Mouse (Mus musculus) spleen, postnatal 4 days (tissue): ENCODE data around the gene M1ap.
A peak's percentile ranks its signal among the peaks of the same experiment; 100 is the strongest.

Source experiments
- DNase-seq, 2 experiments: peaks; one replicate each; pipeline ENCODE4 v3.0.0; 2022; ENCODE audit warnings: low spot score in 2 of 2

M1ap gene

DNA sequence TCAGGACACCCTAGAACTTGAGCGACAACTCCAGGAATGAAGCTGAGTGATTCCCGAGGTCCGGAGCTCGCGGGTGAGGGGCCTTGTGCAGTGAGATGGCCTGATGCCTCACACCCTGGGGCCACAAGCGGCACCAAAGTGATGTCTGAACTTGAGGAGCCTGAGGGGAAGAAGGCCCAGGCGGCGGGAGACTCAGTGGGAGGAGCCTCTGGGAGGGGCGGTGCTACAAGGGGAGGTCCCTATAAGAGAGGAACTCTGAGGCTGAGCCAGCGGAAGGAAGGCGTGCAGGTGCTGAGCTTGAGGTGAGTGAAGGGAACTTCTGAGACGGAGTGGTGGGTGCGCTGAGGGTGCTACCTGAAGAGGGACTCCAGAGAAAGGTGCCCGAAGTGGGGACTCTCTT lies at the start of gene M1ap:
TSS of gene M1ap (plus strand) at position 252 of the 400 bp plus-strand sequence.
- DNase-seq: peak in 1 of 2 experiments; percentile 16

DNA sequence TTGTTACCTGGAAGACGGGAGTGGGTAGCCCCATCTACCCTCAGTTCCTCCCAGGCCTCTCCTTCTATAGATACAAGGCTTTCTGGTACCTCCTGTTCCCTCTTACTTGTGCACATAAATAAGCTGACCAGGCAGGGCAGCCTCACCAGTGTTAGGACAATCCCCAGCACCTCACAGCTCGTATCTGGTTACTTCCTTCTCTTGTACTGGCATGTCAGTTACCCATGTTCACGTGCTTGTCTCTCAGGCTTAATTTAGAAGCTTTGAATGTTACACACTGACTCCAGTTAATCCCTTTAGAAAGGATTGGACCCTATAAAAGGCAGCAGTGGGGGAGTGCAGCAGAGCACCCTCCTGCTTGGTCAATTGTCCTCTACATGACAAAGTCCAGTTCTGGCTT lies 49.4 kb upstream of the M1ap start:
- DNase-seq: no peak

GRCm38 (mm10) chr6:82898227-82898626 lies 48.5 kb upstream of the M1ap start:
- DNase-seq: no peak

- DNase-seq: no peak
These were observed 48.0 kb upstream of the M1ap start for GRCm38 (mm10) chr6:82898745-82899144.

GRCm38 (mm10) chr6:82902559-82902958 lies 44.1 kb upstream of the M1ap start:
- DNase-seq: no peak

- no peak for DNase-seq
These were observed 39.7 kb upstream of the M1ap start for GRCm38 (mm10) chr6:82906985-82907384.

DNA sequence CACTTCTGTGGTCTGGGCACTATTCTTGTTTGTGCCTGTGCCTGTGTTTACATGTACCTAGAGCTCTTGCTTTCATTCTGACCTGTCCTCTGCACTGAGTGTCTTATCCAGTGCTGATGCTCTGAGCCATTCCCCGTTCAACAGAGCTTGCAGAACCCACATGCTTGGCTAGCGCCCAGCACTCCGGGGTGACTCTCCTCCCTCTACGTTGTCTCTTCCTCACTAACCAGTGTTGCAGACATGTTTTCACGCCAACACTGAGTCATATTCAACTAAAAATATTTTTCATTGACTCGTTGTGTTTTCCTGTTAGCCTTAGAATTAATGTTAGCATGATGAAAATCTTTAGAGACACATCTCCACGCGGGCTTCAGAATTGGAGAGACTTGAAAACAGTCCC lies 38.7 kb upstream of the M1ap start:
- no peak for DNase-seq

DNA sequence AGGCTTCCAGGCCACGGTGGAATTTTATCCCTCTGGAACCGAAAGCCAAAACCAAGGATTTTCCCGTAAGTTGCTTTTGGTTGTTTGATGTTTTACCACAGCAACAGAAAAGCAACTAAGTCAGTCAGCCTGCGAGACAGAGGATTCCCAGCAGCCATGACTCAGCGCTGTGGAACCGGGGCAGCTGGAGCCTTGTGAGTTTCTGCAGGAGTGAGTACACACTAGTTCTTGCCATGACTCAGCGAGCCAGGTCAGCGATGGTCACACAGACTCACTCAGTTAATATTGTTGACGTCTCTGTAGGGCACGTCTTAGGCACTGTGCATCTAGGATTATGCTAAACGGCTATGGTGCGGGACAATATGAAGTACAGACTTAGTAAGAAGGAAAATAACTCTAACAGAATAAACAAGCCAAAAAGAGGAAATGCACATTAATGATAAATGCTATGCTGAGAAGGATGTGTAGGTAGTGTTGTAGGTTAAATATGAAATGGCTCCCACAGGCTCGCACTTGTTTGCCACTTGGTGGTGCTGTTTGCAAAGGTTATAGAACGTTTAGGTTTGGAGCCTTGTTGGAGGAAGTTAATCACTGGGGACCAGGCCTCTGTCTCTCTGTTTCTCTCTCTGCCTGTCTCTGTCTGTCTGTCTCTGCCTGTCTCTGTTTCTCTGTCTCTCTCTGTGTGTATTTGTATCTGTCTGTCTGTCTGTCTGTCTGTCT lies 37.4 kb upstream of the M1ap start:
- no peak for DNase-seq

DNA sequence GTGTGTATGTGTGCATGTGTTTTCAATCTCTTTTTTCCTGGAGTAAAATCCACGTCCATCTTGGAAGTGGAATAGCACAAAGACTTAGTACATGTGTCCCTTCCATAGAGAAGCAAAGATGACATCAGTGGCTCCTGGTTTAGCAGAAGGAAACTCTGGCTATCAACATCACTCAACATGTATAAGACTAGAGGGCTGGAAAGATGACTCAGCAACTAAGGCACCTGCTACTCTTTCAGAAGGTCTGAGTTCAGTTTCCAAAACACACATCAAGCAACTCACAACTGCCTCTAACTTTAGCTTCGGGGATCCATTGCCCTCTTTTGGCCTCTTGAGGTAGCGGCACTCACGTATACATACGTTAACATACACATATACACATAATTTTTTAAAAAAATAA lies 35.4 kb upstream of the M1ap start:
- no peak for DNase-seq

DNA sequence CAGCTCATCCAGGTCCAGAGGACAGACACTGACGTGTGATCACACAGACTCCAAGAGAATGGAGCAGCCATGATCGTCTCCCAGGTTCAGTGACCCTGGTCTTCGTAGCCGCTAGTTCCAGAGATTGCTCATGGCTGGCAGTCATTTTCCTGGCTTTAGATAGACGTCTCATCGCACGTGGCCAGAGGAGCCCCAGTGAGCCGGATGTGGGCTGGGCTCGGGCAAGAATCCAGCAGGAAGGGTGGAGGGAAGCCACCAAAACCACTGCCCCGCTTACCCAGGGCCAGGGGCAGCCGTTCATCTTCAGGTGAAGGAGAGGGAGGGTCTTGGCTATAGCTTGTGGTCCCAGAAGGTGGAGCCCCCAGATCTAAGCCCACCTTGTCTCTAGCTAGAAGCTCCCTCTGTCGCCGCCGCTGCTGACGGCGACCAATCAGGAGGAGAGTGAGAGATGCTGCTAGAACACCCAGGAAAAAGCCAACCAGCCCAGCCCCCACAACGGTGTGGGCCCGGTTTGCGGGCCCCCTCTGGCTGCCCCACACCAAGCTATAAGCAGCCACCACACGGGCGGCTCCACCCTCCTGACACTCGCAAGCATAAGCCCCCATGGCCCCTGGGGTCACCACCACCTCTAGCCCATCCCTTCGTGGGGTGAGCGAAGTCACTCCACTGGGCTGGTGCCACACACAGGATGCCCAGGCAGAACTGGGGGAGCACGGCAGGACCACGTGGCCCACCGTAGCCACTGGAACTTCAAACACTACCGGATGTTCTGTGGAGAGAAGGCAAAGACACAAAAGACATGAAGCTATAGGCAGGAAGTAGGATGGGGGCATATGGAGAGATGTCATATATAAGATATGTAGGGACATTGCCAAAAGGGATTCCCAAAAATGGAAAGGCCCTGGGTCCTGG lies 33.1 kb upstream of the M1ap start:
- peak in 1 of 2 experiments; percentile 24 for DNase-seq

GRCm38 (mm10) chr6:82915889-82916288 lies 30.8 kb upstream of the M1ap start:
- peak; percentile 65 to 88 for DNase-seq

DNA sequence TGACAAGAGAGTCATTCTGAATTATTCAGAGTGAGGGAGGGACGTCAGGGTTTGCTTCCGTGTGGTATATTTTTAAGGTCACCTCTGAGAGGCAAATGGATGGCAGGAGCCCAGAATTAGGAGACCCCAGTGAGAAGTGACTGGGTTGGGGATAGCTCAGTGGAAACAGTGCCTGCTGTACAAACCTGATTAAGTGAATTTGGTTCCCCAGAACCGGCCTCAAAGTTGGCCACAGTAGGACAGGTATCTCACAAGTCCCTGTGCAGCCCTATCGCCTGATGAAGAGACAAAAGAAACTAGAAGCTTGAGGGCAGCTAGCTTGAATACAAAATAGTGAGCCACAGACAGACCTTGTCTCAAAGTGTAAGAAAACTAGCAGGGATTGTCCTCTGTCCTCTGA lies 30.2 kb upstream of the M1ap start:
- DNase-seq: no peak

DNA sequence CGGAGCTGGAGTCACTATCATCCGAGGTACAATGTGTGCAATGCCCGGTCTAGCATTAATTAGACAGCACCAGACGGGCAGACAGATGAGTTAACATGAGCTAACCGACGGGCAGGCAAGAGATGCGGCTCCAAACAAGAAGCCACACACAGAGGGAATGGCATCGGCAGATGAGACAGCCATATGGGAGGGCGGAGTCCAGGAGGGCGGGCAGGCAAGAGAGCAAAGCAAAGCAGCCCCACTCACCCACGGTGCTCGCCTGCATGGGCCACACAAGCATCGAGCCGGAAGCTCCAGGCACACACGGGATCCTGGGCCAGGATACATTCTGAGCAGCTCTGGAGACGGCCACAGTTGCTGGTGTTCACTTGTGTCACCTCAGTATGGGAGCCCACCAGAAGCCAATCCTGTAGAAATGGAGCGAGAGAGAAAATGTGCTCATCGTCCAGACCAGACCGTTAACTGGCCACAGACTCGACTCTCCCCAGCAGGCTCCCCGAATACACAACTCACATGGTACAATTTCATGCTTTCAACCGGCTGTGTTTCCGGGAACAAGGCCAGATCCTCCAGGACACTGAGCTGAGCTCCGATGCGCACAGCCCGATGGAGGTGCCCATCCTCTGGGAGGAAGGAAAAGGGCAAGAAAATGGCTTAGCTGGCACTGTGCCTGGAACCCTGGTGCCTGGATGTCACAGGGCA lies 29.5 kb upstream of the M1ap start:
- DNase-seq: no peak

DNA sequence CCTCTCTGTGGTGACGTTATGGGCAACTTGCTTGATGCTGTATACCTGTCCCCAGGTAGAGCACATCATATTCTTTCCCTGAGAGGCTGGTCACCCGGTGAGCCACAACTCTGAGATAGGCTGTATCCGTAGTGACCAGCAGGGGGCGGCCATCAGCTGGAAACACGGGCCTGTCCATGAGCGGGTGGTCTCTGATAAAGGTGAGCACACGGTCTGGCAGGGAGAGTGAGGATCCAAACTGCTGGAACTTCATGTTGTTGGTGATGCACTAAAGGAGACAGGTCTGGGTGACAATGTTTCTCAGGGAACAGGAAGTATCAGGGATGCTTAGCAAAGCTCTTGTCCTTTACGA lies 28.9 kb upstream of the M1ap start:
- DNase-seq: peak; percentile 48 to 80

DNA sequence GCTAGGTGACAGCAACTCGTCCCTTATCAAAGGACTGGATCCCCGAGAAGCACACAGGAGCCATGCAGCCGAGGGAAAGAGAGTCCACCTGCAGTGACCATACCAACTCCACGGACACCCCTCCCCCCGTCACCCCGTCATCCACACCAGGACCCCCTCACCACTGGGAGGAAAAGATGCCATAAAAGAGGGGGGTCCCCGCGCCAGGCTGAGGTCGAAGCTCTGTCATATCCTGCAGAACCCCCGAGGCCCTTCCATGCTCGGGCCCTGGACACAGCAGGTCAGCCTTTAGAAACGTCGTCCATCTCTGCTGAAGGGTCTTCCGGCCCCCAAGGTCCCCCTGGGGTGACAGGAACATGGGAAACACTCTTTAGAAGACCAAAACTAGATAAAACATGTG lies 28.3 kb upstream of the M1ap start:
- DNase-seq: no peak

GRCm38 (mm10) chr6:82919520-82919919 lies 27.2 kb upstream of the M1ap start:
- DNase-seq: no peak

DNA sequence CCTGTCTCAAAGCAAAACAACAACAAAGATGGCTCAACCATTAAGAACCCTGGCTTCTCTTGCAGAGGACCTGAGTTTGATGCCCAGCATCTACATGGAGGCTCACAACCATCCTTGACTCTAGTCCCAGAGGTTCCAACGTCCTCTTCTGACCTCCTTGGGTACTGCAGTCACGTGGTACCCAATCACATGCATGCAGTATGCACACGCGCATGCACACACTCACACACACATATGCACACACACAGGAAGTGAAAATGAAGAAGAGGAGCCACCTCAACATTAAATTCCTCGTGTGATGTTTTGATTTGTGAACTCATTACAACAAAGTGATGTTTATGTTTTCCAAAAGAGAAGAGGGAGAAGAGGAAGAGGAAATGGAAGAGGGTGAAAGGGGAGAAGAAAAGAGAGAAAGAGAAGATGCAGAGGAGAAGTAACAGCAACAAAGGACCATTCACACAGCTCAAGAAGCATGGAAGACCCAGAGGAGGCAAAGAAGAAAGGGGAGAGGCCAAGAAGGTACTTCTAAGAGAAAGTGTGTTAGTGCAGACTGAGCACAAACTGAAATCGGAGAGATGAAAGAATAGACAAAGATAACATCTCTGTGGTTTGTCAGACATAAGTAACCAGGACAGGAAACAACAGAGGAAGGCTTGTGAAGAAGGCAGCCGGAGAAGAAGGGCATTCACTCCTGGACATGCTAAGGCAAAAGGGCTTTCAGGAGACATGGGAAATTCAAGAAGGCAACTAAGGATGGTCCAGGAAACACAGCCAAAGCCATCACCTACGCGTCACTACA lies 25.1 kb upstream of the M1ap start:
- DNase-seq: no peak

- DNase-seq: no peak
These were observed 21.7 kb upstream of the M1ap start for GRCm38 (mm10) chr6:82925005-82925404.

GRCm38 (mm10) chr6:82926106-82926505 lies 20.6 kb upstream of the M1ap start:
- DNase-seq: no peak

DNA sequence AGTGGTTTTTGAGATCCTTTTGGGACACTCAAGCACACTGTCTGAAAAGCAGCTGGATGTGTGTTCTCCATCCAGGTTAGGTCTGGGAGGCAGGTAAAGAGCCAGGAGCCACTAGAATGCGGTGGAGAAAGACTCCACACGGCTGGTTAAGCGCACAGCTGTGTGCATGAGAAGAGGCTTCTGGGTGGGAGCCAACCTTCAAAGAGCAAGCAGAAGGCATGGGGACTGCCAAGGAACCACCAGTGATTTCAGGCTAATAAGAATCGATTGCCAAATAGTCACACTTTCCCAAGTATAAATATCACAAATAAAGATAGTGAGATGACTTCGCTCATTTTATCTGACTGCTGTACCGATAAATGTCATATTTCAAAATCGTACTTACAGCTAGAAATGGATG lies 20.2 kb upstream of the M1ap start:
- no peak for DNase-seq

DNA sequence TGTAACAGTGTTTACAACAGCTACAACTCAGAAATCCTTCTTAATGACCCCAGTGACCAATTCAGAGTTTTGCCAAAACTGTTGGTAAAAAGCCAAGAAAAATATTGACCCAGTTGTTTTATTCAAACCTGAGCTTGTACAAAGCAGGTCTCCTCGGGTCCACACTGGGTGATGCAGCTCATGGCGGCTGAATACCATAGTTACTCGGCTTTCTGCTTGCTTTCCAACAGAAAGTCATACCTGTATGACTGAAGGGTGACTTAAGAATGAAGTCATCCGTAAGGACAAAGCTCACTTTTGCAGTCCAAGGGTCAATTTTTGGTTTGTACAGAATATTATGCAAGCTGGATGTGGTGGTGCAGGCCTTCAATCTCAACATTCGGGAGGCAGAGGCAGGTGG lies 19.1 kb upstream of the M1ap start:
- DNase-seq: no peak
